Mouse (Mus musculus): Measurements from ENCODE around the gene Ccdc173.

The Ccdc173 gene

DNA sequence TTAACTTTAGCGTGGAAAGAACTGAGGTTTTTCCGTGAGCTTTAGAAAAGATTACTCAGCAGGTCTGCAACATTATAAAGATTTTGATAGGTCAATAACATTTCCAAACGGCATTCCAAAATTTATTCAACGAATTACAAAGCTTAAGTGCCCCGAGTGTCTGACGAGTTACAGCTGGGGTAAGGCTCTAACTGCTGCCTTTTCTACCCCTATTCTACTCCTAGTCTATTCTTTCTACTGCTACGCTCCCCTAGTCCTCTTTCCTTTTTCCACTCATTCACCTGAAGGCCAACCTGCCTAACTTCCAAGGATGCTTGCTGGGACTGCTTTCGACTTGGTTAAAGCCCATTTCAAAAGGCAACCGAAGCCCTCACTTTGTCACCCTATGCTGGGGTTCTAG lies 401 bp downstream of the Ccdc173 start:
- peak; percentile 18 for DNase-seq (ENCODE audit: low spot score)

DNA sequence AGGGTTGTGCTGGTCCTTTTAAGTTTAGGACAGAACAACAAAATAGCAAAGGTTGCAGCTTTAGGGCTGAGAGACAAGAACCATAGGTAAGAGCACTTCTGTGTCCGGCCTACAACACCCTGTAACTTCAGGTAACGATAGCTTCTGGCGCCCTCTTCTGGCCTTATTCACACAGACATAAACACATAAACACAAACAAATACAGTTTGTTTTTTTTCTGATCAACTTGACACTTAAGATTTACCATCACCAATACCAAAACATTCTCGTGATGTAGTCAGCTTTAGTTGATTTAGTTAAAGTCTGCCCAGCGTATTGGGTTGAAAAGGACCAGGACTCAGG lies 10.6 kb downstream of the Ccdc173 start:
- no peak for DNase-seq (ENCODE audit: low spot score)

DNA sequence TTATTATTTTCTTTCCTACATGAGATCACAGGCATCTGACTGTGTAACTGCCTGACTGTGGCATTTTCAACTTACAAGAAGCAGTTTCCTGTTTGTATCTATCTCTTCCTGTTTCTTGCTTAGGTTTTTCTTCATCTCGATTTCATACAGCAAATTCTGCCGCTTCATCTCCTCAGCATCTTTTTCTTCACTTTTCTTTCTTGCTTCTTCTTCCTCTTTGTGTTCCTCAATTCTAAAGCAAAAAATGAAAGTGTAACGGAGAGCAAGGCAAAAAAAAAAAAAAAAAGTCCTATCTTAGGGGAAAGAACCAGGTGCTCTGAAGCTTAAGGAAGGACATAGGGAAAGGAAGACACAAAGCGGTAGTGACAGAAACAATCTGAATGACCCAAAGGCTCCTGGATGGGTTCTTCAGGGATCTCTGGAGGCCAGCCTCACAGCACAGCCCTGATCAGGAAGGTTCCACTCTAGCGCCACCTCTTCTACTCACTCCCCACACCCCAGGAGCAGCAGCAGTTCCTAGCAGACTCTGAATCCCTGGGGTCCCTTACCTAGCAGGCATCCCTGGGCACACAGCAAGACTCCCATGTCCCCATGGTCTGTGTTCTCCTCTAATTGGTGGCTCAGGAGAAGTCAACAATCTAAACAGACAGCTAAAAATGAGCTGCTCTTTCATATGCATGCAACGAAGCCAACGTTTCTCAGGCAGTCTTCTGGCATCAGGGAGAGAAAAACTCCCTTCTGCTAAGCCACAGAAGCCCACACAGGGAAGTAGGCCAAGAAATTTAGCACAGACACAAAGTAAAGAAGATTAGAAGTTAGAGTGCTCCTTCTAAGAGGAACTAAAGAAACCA lies 11.2 kb downstream of the Ccdc173 start:
- DNase-seq (ENCODE audit: low spot score) = no peak

DNA sequence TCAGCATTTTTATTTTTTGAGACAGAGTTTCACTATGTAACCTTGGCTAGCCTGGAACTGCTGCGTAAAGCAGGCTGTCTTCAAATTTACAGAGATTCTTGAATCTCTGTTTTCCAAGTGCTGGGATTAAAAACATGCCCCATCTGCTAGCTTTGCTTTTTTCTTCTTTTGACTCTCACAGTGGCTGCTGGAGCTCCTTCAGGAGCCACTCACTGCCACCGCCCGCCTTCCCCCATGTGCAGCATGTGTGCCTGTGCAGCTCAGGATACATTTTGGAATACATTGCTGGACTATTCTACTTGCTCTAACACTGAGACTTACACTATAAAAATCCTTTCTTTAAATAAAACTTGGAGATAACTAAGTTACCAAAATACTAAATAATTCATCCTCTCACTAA lies 16.0 kb downstream of the Ccdc173 start:
- DNase-seq (ENCODE audit: low spot score) = no peak

DNA sequence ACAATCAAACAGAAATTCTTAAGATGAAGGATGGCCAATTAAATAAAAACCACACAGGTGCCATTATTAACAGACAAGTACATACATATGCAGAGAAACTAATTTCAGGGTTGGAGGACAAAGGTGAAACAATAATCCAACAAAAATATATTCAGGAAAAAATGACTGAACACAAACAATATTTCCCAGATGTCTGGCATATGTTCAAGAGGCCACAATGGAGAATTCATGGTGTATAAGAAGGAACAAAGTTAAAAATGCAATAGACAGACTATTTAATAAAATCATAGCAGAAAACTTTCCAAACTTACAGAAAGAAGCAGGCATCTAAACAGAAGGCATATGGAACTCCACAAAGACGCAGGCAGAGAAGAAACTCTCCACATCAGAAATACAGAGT lies 24.7 kb downstream of the Ccdc173 start:
- no peak for DNase-seq (ENCODE audit: low spot score)

DNA sequence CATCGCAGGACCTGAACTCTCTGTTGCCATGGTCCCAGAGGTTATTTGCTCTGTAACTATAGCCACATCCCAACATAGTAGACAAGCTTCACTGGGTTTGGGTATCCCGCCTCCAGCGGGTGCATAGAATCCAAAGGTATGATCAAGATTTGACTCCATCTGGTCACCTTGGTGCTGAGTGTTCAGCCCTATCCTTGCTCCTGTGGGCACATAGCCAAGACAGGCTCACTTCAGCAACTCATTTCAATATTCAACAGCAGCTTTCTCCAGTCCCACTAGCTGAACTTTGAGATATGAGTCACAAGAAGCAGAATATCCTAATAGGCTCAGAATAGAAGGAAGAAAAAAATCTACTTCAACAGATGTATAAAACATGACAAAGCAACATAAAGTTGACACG lies 26.0 kb downstream of the Ccdc173 start:
- no peak for DNase-seq (ENCODE audit: low spot score)

DNA sequence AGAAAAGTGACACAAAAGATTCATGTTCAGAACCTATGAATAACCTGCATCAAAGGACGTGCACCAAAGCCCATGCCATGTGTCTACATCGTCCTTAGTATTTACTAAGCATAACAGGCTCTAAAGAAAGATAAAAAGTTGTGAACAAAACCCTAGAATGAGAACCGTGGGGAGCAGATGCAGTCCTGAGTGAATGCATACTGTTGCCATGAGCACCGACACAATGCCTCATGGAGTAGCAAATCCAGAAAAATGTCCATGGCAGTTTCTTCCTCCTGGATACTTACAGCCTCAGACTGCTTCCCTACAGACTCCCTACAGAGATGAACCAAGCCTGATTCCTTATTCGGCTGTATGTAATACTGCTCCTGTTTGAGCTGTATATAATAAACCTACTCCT lies 28.4 kb downstream of the Ccdc173 start:
- no peak for DNase-seq (ENCODE audit: low spot score)

DNA sequence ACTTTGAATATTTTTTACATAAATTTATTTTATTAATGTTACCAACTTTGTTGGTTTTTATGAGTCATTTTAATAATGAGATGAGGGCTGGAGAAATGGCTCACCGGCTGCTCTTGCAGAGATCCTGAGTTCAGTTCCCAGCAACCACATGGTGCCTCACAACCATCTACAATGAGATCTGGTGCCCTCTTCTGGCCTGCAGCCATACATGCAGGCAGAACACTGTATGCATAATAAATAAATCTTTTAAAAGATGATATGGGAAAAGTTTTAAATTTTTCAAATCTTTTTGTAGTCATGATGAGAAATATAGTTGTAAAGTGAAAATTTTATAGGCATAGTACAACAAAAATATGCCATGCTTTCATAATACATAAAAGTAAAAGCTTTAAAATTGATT lies 44.3 kb downstream of the Ccdc173 start:
- DNase-seq (ENCODE audit: low spot score) = no peak

DNA sequence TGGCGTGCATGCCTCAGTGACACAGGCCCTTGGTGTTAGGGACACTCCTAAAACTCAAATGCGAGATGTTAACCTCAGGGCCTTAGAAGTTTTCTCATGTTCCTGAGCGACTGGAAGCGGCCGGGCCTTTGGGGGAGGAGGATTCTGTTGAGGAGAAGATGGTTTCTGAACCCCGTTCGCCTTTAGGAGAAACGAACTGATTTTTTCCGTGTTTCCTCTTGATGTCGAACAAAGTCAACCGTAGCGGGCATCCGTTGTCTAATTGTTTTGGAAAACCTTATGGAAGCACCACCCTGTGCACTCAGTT lies 65.9 kb downstream of the Ccdc173 start:
- no peak for DNase-seq (ENCODE audit: low spot score)

DNA sequence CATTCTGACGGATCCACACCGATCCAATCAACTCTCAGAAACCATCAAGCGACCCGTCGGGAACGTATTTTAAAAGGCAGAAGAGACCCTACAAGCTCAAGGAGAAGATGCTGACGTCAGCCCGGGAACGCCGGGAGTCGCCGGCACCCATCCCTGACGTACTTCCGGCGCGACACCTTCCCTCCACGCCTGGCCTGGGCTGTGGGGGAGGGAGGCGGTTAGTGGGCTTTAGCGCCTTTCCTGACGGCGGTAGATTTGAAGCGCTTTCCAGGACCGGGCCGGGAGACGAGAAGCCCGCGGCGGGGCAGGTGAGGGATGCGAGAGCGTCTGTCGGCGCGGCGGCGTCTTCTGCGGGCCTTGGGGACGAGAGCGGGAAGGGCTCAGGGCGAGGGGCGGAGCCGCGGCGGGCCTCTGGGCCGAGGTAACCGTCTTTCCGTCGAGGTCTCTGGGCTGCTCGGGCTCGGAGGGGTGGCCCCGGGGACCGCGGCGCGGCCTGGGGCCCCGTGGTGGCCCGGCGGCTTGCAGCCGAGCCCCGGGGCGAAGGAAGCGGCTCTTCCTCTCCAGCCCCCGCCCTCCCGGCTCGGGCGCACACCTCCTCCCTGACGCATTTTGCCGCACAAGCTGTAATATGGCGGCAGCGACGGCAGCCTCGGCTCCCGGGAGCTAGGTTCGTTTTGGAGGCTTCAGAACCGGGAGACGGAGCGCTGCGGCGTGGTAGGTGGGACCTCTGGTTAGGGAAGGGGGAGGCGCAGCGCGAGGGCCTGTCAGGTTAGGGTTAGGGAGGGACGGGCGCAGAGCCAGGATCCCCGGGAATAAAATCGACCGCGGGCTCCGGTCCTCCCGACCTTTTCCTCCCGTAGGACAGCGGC lies 66.5 kb downstream of the Ccdc173 start:
- DNase-seq (ENCODE audit: low spot score) = peak; percentile 95

DNA sequence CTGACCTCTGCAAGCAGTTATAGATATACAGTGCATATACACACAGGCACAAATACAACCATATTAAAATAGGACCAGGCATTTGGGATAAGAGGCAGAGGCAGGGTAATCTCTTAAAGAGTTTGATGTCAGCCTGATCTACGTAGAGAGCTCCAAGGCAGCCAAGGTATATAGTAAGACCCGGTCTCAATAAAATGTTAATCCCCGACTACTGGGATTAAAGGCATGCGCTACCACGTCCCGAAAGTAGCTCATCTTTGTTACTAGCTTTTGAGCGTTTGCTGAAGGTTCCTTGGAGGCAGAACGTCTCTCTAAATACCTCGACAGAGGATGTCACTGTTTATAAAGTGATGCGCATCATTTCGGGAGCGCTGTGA lies 67.1 kb downstream of the Ccdc173 start, which contains the start of gene Ppig:
Gene Ppig, plus strand, starts transcription at position 273 of the 377 bp plus-strand sequence.
- no peak for DNase-seq (ENCODE audit: low spot score)

DNA sequence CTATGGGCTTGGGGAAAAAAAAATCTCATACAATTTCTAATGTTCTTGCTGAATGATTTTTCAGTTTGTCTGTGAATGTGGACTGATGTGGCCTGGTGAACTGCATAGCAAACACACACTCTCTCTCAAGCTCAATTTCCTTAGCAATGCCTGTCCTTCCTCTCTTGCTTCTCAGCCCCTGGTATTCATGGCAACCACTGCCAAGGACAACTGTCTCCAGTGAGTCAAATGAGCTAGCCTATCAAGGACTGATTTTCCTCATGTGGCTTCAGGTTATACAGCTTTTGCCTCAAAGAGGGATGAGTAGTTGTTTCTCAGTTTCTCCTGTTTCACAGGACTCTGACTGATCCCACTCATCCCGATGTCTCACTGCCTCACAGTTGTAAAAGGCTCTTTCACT lies 70.3 kb downstream of the Ccdc173 start:
- DNase-seq (ENCODE audit: low spot score) = no peak

DNA sequence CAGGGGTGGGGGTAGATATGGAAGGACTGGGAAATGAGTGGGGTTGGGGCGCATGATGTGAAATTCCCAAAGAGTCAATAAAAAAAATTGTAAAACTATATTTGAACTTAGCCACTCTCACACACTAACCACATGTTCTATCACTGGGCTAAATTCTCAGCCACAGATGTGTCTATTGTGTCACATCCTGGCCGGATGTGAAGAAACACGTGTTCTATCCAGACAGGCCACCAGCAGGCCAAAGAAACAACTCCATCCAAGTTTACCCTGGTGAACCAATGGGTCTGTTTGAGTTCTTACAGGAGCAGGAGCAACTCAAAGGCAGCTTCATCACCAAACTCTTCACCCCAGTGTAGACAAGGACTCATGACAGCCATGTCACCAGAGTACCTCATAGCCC lies 72.9 kb downstream of the Ccdc173 start:
- DNase-seq (ENCODE audit: low spot score) = no peak

DNA sequence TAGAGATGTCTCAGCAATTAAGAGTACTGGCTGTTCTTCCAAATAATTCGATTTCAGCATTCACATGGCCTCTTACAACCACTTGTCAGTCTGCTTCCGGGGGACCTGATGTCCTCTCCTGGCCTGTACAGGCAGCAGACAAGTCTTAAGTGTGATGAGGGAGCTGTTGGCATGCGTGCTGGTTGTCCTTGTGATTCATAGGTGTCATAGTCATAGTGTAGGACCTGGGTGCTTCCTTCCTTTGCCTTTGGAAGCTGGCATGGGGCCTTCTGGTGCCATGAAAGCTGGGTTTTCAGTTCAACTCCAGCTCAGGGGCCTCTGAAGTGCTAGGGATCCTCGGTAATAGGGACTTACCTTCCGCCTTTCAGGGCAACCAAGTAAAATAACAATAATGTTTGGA lies 75.2 kb downstream of the Ccdc173 start:
- DNase-seq (ENCODE audit: low spot score) = no peak

DNA sequence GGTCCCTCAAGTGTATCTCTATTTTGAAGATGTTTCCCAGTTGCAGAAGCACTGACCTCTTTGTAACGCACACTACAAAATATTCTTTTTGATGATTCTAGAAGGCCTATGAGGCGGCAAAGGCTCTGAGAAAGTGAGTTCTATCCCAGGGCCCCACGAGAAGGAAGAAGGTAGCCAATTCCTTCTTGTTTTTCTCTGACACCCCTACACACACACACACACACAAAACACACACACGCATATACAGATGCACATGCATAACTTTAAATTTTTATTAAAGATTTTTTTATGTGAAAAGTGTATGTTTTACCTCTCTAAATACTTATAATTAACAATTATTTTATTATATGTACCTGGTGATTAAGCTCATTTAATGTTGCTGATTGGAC lies 75.8 kb downstream of the Ccdc173 start:
- no peak for DNase-seq (ENCODE audit: low spot score)

DNA sequence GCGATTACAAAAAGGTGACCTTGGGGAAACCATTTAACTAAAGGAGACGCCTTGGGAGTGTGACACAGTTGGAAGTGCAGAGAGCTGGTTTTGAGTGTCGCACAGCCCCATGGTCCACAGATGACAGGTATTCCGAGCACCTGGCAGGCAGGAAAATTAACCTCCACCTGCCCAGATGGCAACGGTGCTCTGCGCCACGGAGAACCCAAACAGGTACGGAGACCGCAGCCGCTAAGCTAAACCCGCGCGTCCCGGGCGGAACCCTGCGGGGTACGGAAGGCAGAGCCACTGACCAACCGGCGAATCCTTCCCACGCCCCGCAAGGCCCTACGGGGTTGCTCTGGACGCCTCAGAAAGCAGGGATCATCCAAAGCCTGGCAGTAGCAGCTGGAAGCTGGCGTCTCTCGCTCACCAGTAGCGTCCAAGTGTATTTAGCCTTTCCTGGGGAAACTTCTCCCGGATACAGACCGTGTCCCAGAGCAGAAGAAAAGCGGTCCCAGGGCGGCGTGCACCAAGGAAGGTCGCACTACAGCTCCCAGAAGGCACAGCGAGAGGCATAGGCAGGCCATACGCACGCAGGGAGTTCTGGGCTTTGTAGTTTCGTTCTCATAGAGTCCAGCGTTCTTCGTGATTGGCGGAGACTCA lies 76.3 kb downstream of the Ccdc173 start, which contains the start of gene Fastkd1:
Gene Fastkd1, minus strand, starts transcription at position 536 of the 645 bp plus-strand sequence.
- DNase-seq (ENCODE audit: low spot score) = peak; percentile 92

DNA sequence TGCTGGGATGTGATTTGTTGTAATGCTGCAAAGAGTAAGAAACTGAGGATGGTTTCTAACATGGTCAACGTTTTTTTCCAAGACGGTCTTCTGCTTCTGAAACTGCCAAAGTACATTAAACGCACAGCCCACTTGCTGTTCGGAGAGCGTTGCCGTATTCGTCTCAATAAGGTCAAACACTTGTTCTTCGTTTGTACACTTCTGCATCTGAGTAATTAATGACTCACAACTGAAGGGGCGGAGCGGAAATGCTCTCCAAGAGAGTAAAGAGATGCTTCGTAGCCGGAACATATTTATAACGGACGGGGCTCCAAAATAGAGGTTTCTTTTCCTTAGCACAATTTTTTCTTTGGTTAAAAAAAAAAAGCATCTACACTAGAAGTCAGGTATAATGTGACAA lies 77.2 kb downstream of the Ccdc173 start:
- peak; percentile 73 for DNase-seq (ENCODE audit: low spot score)

Data from MN1 (cell line).